32 mouse cellular contexts compared by ENCODE assay signal in the genomic region with DNA sequence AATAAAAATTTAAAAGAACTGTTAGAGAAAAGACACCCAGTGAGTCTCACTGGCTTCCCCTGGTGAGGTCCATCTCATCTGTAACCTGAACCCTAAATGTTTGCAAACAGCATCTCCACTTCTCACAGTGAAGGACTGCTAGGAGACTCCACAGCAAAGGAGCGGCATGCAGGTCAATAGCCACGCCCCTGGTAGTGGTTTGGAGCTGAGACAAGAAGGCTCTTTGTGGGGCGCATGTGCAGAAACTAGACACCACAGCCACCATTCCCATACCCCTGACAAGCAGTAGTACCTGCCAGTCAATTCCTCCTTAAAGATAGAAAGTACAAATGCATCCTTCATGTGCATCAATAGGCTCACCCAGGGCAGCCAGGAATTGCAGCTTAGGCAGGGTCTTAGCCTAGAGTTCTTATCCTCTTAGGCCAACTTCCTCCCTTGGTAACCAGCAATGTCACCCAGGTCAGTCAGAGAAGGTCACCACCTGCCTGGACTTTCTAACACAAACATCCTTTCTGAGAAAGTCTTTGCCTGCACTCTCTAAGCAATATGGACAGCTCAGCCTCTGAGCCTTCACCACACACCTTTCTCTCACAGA. TPM values are rescaled to one million over a fixed set of nuclear protein-coding genes. Genes with fewer than 3 reads are reported as not detected.
DNase-seq lines count a peak whose midpoint lies in the region; ATAC-seq lines count a peak whose summit lies in the region.
"Had no signal": no experiment of that assay in that cellular context is flagged by ENCODE, and none has a peak within 500 bp of the region (broad histone marks: within the 10 kb centered on the region; RNA-seq: fewer than 3 reads in every experiment).

No protein-coding gene starts in this region.

- 42% methylated on average over 3 of the region's 3 CpGs for WGBS in embryonic facial prominence, embryonic 10.5 days

- DNase-seq in cerebellum, adult 11 months, result peak; percentile 38
- DNase-seq in lung, postnatal 36 days, result peak; percentile 14
- no peak for DNase-seq in lung, postnatal 14 days
- peak; percentile 72 for DNase-seq in ZHBTc4 (ENCODE audit: low read depth, low spot score)
- DNase-seq in embryonic facial prominence, embryonic 10.5 days (ENCODE audit: low spot score), result peak; percentile 19
- DNase-seq in gastrocnemius, postnatal 14 days, result no peak
- DNase-seq in spleen, postnatal 10 days (ENCODE audit: low spot score in 2 of 2), result no peak
- DNase-seq: adrenal gland, adult 8-10 months; embryo, embryonic 11 days; gastrocnemius, adult 2 months; heart, adult 2 months; kidney, adult 11 months; midbrain, embryonic 14.5 days; right cerebral cortex, adult 18-20 months; spleen, adult 18-20 months; thymus, adult 2 months; thymus, postnatal 36 days had no signal

- no peaks in the 10 kb centered on the region for H3K9me3 ChIP-seq in embryonic facial prominence, embryonic 10.5 days
- H3K9me3 ChIP-seq: embryonic facial prominence, embryonic 13.5 days; forebrain, embryonic 10.5 days; forebrain, embryonic 15.5 days; heart, embryonic 12.5 days; limb, embryonic 12.5 days; liver, embryonic 15.5 days; neural tube, embryonic 15.5 days had no signal

- peaks cover 71% of the 10 kb centered on the region for H3K27me3 ChIP-seq in embryonic facial prominence, embryonic 10.5 days (replicated peaks; ENCODE audit: low read depth, poor library complexity, severe bottlenecking)

- no peak overlapping the region for H3K4me3 ChIP-seq in embryonic facial prominence, embryonic 10.5 days
- H3K4me3 ChIP-seq: embryonic facial prominence, embryonic 13.5 days; forebrain, embryonic 10.5 days; forebrain, embryonic 15.5 days; gastrocnemius, adult 2 months; heart, adult 2 months; heart, embryonic 12.5 days; limb, embryonic 12.5 days; liver, embryonic 15.5 days; neural tube, embryonic 15.5 days had no signal

- intact Hi-C loops in gastrocnemius, postnatal 14 days (cut with DNase I; ENCODE audit: low total_unique reads), result no loop called here

- ATAC-seq in cerebellum, adult (ENCODE audit: insufficient number of reproducible peaks, low FRiP score, low TSS enrichment), result no peak
- ATAC-seq: forebrain, embryonic 15.5 days had no signal

- H3K4me1 ChIP-seq in embryonic facial prominence, embryonic 10.5 days, result peaks cover 47% of the 10 kb centered on the region

- no peaks in the 10 kb centered on the region for H3K36me3 ChIP-seq in embryonic facial prominence, embryonic 10.5 days (replicated peaks)
- H3K36me3 ChIP-seq: embryonic facial prominence, embryonic 13.5 days; forebrain, embryonic 10.5 days; forebrain, embryonic 15.5 days; heart, embryonic 12.5 days; limb, embryonic 12.5 days; liver, embryonic 15.5 days; neural tube, embryonic 15.5 days had no signal

- H3K27ac ChIP-seq in embryonic facial prominence, embryonic 10.5 days (replicated peaks), result no peak overlapping the region
- H3K27ac ChIP-seq: embryonic facial prominence, embryonic 13.5 days; forebrain, embryonic 10.5 days; forebrain, embryonic 15.5 days; gastrocnemius, adult 2 months; heart, adult 2 months; hindbrain, embryonic 14.5 days; limb, embryonic 12.5 days; liver, embryonic 15.5 days; macrophage; neural tube, embryonic 15.5 days had no signal

RNA-seq across cellular contexts. Expression of a gene that starts 4.0 kb away (rescaled TPM):
- polyA plus RNA-seq in embryonic facial prominence, embryonic 10.5 days (2016; fragmentation: Nextera tagmentation; extraction: Ambion mirVana), result 0.93 and 1.3 TPM in 2 replicates
- 1 to 10 TPM in 1 of 2 experiments, under 1 TPM in 1; 0.66 to 1.2 TPM for total RNA-seq in gastrocnemius, postnatal 14 days (2021)
- total RNA-seq: liver, adult 2 months; megakaryocyte-erythroid progenitor cell, adult 5-6 weeks had no signal

RNA-seq across cellular contexts. Expression of a gene that starts 4.1 kb away (rescaled TPM):
- polyA plus RNA-seq in embryonic facial prominence, embryonic 10.5 days (2016; fragmentation: Nextera tagmentation; extraction: Ambion mirVana), result 0.06 TPM in 1 of 2 replicates, not detected in the other
- under 1 TPM in 1 of 2 experiments, not detected in 1; 0.16 TPM for total RNA-seq in gastrocnemius, postnatal 14 days (2021)
- total RNA-seq: gastrocnemius, adult 2 months; heart, adult 2 months; hematopoietic stem cell, adult 5-6 weeks; liver, adult 2 months; megakaryocyte-erythroid progenitor cell, adult 5-6 weeks had no signal
- polyA plus RNA-seq: embryonic facial prominence, embryonic 13.5 days; forebrain, embryonic 10.5 days; forebrain, embryonic 15.5 days; heart, adult 2 months; heart, postnatal 0 days; kidney, embryonic 14.5 days; limb, embryonic 12.5 days; liver, adult 2 months; liver, embryonic 15.5 days; macrophage; midbrain, embryonic 14.5 days; neural tube, embryonic 15.5 days; thymus, adult 2 months had no signal

RNA-seq across cellular contexts. Expression of a gene that starts 51.8 kb away (rescaled TPM):
- 198 and 205 TPM in 2 replicates for polyA plus RNA-seq in embryonic facial prominence, embryonic 10.5 days (2016; fragmentation: Nextera tagmentation; extraction: Ambion mirVana)
- 10 to 100 TPM; 22.4 to 27.4 TPM for total RNA-seq in gastrocnemius, postnatal 14 days (2021)

Comparison
In these comparisons a context has a peak if more than half of its experiments do, and no peak if none do; other contexts are left out.
1. DNase-seq: peak in cerebellum, adult 11 months (single experiment), lung, postnatal 36 days (single experiment), ZHBTc4 (single experiment) and embryonic facial prominence, embryonic 10.5 days (single experiment); none in lung, postnatal 14 days (single experiment), gastrocnemius, postnatal 14 days (single experiment) and spleen, postnatal 10 days (0 of 2).